Mouse (Mus musculus) frontal cortex, postnatal 14 days (tissue): ENCODE data around the gene Selplg.
A peak's percentile ranks its signal among the peaks of the same experiment; 100 is the strongest.

Experiments used
- DNase-seq, 2 experiments: peaks; one replicate each; pipeline ENCODE4 v3.0.0; 2022; ENCODE audit warnings: low spot score in 2 of 2

The Selplg gene

DNA sequence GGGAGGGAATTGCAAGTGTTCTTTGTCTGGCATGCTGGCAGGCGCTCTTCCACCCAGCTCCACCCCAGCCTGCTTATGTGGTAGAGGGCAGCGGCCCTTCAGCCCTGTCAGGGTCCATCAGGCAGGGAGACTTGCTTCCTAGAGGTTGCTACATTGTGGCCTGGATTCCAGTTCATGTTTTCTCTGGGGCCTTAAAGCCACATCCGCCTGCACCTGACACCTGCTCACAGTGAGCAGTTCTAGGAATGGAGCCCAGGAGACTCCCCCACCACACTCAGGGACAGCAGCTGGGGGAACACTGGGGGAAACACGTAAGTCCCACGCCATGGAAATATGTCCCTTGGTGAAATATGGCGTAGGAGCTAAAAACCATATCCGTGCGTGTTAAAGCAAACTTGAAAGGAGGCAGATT, at the start of gene Selplg:
Gene Selplg, minus strand, starts transcription at position 155 of the 412 bp plus-strand sequence.
- DNase-seq = no peak

DNA sequence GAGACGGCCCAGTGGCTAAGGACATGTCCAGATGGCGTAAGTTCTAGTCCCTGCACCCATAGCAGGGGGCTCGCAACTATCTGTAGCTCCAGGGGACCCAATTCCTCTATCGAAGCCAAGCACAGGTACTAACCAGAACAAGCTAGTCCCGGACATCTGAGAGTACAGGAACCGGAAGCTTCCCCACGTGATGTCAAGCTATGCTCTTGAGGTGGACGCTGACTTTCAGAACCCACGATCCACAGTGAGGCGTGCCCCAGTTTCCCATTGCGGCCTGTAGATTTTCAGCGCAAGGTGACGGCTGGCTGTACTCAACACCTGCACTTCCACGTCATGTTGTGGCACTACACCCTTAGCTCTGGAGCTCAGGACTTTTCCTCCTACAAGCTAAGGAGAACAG, 48.7 kb upstream of the Selplg start:
- DNase-seq = no peak

DNA sequence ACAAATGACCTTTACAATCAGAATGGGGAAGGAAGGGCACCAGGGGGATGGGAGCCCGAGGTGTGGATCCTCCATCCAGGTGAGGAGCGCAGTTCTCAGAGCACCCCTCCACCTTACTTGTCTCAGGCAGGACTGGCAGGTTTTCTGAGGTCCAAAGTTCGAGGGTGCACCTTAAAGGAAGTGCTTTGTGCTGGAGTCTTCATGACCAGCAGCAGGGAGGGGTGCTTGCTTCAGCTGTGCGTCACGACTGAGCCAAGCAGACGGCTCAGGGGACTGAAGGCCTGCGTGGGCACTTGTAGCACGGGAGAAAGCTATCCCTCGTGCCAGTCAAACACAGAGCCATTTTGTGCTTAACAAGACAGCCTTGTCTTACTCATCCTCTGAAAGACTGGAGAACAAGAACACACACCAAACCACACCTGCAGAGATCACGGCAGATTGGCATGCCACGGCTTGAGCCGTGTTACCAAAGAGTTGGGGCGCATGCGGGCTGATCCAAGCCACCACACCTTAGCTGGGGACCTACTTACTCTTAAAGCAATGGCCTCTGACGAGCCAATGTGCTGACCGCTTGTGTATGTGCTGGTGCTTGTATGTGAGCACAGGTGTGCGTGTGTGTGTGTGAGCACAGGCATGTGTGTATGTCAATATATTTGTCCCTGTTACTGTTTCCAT, 46.6 kb upstream of the Selplg start:
- DNase-seq = no peak

DNA sequence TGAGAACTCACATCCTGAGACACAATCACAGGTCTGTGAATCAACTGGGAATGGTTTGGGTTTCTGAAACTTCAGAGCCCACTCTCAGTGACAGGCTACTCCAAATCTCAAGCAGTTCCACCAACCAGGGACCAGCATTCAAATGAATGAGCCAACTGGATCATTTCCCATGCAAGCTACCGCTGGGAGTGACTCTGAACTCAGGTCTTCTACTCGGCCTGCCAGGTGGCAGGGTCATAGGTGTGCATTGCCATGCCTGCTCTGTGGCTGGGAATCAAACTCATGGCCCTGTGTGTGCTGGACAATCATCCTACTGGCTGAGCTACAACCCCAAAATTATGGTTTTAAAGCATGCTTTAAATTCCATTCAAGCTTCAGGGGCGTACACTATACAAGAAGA, 45.1 kb upstream of the Selplg start:
- DNase-seq = no peak

DNA sequence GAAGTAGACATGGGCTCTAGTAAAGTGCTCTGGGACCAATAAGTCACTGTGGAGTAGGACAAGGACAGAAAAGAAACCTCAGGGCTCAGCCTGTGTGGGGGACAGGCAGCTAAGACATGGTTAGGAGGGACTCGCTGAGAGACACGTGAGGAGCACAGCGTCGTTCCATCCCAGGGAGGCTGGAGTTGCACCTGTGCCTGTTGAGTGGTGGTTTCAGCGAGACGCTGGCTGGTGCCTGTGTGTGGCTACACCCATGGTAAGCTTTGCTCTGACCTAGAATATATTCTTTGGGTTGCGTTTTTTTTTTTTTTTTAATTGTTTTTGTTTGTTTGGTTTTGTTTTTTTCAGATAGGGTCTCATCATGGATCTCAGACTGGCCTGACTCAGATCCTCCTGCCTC, 43.7 kb upstream of the Selplg start:
- no peak for DNase-seq

DNA sequence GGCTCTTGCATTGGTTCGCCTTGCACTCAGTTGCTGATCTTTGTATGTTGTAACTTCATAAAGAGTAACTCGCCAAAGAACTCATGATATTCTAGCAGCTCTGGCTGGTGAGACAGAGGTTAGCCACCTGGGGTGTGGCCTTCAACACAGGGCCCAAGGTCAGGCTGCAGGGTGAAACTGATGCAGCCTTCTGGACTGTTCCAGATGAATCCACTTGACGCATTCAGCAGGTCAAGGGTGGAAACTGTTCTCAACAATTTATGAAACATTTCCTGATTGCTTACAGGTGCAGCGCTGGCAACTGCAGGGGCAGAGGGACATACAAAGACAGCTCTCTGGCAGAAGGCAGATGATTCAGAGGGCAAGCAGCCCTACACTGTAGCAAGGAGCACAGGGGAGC, 43.2 kb upstream of the Selplg start:
- DNase-seq = no peak

DNA sequence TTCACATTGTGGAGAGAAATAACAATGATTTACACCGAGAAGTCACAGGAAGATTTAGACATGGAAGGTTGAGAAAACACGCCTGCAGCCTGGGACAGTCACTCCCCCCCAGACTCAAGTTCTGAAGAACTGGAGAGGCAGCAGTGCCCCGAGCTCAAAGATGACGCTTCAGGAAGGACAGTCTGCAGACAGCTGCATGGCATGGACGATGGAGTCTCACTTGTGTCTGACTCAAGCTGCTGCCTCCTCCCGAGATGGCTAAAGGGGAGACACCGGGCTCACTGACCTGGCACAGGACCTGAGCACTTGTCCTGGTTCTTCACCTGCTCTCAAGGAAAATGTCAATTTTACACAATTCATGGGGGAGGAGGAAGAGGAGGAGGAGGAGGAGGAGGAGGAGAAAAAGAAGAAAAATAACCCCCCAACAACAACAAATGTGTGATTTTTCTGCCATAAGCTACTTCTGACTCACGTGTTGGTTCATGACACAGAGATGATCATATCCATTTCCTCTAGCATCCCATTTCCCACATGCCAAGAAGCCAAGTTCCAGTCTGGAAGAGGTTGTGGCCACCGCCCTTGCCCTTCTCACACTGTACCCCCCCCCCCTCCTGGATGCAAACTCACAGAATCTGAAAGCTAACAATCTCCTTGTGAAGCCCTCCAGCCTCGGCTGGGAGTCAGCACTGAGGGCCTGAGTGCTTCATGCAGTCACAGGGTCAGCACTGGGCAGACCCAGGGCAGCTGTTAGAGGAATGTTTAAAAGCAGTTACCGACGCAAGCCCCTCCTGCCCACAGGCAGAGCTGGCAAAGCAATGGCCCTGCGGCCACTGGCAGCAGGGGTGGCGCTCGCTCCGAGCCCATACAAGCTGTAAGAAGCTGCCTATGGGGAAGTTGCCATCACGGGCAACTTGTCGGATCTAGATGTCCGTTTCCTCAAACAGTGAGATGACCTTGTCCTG, 41.9 kb upstream of the Selplg start:
- no peak for DNase-seq

DNA sequence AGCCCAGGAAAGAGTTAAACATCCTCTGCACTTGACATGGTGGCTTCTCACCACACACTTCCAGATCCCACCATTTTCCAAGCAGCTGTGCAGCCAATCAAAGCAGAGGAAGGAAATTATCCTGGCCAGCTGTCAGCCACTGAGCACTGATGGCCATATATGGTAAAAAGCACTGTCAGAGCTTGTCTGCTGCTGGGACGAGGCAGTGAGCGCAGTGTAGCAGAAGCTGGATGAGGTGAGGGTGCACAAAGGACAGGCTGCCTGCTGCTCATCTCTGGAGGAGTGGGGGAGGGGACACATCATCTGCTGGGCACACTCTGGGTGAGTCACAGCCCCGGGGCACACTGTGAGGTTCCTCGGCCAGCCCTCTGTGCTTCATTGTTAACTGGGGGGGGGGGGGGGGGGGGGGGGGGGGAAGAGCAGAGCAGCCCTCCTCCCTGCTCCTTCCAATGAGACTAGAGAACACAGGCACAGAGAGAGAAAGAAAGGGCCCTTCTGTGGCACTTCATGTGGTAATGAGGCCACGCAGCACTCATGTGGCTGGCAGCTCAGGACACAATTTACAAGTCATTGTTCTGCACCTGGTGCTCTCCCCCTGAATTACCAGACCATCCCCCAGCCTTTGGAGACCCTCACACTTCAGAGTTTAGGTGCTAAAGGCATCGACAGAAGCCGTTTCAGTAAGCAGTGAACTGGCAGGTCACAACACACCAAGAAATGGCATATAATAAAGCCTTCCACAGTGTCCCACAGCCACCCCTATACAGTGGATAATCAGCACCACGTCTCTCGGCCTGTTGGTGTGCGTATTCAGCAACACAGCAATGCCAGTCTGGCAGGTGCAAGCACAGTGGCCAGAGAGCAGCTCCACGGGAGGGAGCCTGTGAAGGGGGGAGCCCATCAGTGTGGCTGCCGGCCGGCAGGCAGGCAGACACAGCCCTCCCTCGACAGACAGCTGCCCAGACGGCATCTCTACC, 40.8 kb upstream of the Selplg start:
- DNase-seq = peak; percentile 39 to 77

DNA sequence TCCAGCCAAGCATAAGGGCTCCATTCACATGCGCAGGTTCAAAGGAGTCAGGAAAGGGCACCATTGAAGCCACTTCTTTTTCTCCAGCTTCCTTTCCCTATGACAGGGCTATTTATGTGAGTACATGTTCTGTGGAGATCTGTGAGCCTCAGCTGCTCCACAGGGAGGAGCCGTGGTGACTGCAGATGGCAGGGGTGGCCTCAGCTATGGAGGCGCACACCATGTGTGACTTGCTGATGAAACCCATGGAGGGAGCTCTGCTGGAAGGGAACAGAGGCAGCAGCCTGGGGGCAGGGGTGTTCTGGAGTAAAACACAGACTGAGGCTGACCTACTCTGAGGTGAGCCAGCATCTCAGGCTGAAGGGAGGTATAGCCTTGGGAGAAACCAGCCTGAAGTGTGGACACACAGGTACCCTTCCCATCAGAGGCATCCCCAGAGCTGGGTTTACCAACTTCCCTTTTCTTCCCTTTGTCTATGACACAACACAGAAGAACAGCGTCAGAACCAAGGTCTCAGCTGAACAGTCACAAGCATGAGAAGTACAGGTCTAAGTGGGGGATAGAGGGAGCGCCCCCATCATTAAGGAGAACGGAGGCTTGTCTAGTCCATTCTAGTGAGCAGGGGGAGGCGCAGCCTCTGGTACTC, 39.6 kb upstream of the Selplg start:
- peak in 1 of 2 experiments; percentile 57 for DNase-seq

DNA sequence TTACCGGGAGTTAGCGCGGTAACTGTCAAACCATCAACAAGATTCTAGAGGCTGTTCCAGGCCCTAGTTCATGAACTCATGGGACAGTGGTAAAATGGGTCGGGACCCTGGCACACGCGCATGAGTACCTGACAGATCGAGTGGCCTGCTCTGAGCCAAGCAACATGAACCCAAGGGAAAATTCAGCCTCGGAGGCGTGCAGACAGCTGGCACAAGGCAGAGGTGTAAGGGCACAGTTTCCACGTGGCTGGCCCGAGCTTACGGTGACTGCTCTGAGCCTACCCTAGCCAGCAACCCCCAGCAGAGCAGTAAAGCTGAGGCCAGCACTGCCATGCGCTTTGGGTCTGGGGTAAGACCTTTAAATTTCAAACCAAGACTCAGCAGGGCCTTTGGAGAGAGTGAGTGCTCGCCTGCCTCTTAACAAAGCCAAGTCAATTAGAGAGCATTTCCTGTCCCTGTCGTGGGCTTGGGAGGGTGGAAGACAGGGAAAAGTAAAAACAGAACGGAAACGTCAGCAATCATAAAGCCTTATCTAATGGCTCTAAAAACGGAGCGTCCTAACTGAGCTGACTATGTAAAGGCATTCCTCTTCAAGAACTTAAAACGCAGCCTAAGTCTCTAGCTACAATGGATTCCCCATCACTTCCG, 38.1 kb upstream of the Selplg start:
- no peak for DNase-seq

DNA sequence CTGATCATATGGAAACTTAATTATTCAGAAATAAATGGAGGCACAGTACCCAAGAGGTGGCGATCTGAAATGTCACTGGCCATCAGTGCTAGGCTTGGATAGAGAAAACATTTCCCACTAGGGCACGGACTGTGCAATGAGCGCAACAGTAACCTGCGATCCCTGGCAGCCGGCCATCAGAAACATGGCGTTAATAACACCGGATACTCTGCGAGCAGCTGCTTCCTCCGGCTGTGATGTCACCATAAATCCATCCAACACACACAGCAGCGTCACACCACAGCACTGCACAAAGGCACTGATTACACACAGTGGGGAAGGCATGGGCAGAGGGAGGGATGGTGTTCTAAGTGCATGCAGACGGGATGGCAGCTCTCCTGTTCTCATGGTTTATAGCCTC, 36.7 kb upstream of the Selplg start:
- no peak for DNase-seq

DNA sequence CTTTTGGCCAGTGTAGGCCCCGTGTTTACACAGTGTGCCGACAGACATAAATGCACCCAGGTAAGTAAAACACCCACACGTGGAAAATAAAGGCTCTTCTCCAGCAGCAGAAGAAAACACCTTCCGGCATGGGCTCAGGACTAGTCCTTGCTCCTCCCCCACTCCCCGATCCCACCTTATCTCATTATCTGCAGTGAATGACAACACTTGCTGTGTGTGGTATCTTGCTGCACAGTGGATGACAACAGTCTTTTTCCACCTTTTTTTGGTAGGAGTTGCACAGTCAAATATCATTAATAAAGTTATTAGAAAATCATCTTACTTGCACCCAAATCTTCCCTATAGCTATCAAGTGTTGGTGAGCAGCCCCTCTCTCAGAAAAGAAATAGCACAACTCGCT, 32.5 kb upstream of the Selplg start:
- no peak for DNase-seq

DNA sequence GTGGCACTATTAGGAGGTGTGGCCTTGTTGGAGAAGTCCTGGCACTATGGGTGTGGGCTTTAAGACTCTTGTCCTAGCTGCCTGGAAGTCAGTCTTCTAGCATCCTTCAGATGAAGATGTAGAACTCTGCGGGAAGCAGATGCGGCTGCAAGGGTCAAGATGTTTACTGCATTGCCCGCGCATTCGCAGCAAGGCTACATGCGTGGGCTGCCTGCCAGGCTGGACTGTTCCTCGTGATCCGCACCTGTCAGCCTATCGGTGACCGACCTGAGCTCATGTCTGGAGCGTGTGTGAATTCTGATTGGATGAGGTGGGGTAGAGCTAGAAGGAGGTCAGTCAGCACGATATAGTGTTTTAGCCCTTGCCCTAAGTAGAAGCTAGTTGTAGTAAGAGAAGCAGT, 31.6 kb upstream of the Selplg start:
- DNase-seq = no peak

DNA sequence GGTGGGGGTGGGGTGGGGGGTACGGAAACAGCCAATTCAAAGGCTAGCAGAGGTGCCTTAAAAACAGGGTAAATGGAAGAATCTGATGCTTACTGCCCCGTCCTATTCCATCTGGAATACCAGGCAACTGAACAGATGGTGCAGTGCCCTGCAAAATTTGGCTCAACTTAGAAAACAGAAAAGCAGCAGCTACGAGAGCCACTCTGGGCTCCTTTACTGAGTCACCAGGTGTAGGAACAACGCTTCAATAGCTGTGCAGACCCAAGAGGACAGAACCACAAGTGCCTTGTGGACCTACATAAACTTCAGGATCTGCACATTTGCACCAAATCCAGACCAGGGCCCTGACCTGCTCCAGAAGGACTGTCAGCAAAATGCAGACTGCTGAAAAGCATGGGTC, 30.0 kb upstream of the Selplg start:
- DNase-seq = no peak

DNA sequence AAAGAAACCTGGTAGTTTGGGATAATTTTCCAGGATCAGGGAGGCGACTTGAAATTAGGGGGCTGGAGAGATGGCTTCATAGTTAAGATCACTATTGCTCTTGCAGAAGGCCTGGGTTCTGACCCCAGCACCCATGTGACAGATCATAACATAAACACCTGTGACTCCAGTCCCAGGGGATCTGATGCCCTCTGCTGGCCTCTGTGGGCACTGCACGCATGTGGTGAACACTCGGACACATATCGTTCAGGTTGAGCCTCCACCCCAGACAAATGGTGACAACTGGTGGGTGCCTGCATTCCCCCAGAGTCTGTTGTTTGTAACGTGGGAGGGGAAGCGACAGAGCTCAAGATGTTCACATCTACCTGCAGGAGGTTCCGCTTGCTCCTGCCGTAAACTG, 28.9 kb upstream of the Selplg start:
- DNase-seq = no peak

DNA sequence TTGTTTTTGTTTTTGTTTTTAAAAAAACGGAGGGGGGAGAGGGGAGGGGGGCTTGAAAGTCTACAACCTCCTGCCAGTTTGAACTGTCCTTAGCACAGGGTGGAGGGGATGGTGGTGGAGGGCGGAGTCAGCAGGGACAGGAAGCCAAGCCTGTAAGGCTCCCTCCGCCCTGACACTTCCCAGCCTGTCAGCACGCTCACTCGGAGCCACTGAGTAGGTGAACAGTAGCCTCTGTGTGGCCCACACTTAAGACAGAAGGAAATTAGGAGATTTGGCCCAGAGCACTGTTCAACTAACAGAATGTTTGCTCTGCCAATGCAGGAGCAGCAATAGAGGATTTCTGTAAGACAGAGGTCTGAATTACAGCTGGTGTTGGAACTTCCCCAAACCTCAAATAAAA, 26.5 kb upstream of the Selplg start:
- no peak for DNase-seq

DNA sequence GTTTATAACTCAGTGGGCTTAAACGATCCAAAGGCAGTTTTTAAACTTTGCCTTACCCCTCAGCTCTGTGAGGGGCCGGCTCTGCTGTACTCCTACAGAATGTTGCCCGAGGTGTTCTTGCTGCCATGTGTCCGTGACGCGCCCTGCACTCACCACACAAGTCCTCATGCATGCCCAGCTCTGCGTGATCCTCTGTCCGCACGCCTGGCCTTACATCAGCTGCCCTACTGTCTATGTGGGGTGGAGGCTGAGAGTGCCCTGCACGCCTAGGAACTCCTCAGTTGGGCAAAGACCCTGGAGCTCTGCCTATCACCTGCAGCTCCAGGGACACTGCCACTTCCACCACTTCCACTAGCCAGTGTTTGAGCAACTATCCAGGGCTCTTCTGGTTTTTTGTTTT, 26.1 kb upstream of the Selplg start:
- DNase-seq = no peak

DNA sequence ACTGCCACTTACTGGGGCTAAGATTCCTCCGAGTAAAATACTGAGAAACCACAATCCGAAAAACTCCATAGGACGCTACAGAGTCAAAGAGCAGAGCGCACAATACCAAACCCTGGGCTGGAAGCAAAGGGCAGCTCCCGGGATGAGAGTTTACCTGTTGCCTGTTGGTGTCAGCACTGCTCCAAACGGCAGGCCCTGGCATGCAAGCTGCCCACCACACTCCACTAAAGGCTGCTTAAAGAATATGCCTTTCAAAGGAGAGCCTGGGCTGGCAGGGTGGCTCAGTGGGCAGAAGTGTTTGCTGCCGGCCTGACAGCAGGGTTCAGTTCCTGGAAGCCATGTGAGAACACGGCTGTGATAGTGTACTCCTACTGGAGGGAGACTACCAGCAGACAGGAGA, 25.2 kb upstream of the Selplg start:
- no peak for DNase-seq

DNA sequence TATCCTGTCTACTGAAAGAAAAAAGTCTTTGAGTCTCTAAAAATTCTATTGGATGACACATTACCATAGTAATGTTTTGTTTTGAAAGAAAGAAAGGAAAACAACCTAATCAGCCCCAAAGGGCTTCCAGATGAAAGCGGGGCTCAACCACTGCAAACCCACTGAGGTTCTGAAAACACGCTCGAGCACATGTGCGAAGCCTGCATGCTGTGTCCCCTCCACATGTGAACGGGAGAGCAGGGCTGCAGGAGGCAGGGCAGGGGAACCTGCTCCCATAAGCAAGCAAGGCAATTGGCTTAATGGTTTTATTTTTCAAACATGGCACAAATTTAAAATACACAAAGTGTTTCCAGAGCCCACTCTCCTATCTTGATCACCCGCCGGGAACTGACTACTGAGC, 24.2 kb upstream of the Selplg start:
- DNase-seq = no peak

DNA sequence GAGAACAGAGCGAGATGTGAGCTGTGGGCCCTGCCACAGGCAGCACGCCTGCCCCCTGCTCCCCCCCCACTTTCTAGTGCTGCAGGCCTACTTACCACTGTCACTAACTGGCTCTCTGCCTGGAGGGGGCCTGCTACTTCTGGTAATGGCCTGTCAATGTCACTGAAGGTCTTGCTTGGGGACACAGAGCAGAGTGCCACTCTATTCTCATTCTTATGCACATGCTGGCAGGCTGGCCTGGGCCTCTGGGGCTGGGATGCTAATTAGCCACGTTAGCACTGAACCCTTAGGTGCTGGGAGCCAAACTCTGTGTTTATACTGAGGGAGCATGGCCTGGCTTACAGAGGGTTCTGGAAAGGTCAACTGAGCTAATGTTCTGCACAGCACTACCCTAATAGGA, 23.3 kb upstream of the Selplg start:
- DNase-seq = no peak

DNA sequence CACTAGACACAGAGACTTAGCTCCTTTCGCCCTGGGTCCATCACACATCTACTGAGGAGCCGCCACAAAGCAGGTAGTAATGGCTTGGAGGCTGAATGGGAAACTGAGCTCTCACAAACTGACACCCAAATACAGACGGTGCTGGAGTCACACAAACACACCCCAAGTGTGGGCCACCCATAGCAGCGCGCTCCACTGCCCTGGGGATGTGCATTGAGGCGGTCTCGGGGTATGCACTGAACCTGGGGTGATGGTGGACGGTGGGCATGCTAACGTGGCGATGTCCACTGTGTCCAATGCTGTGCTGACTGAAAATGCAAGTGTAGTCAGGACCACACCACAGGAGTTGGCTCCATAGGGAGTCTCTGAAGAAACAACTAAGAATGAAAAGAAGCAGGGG, 22.7 kb upstream of the Selplg start:
- no peak for DNase-seq
